Mouse (Mus musculus) T-helper 17 cell (primary cell): ENCODE measurements at regions not wholly inside any gene's neighbourhood (a gene's known extent, or its start where the extent isn't known, plus 50 kb on each side); places are given as distances from the start of the nearest gene placed in this dataset.

Experiments used
- in situ Hi-C, 2 experiments: fragments of 300-600 bp; cut with MboI, MseI; formaldehyde crosslinking; loops; 1 replicate in 1 of 2; 2 replicates in 1 of 2; pipeline ENCODE4 v1.15.1; 2025; ENCODE audit warnings: high pct_unique_total_duplicates in 2 of 2

DNA sequence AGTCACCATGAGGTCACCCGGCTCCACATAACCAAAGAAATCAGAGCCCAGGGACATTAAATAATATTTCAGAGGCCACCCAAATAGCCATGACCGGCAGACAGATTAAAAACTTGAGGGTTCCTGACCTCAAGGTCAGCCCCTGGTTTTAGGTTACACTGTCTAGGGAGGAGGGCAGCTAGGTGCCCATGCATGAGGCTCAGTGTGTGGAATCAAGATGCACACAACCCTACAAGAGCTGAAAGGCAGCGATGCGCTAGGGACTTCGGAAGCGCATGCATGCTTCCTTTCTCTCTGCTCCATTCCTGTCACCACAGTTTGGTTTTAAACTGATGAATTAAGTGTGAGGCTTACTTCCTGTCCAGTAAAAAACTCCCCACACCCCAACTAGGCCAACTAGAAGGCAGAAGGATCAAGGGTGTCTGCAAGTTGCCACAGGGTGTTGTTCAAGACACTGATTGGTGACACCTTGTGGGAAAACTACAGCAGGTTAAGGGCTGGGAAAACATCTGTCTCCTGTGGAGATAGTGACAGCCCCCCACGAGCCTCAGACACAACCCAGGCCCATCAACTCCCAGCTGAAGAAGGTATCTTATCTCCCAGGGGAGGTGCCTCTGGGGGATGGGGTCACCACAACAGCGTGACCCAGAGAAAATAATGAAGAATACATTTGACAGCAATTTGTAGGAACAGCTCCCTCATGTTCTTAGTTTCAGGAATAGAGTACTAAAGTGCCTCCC is 127.2 kb upstream of the Gdnf start:
- in situ Hi-C loops, result no loop called here

GRCm38 (mm10) chr15:7691251-7691650 is 119.4 kb upstream of the Gdnf start:
- in situ Hi-C loops, result no loop called here

DNA sequence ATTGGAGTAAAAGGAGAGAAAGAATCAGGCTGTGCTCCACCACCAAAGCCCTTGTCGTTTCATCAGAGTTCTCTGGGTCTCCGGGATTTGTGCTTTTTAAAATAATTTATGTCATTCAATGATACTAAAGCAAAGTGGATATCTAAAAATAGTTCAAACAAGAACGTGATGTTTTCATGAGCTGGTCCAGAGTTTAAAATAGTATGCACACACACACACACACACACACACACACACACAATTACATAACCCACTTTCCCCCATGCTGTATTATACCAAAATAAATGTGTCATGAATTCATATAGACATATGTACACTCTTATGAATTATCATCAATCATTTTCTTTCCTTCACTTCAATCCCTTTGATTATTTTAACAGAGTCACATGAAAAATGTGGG is 118.5 kb upstream of the Gdnf start:
- in situ Hi-C loops, result no loop called here

DNA sequence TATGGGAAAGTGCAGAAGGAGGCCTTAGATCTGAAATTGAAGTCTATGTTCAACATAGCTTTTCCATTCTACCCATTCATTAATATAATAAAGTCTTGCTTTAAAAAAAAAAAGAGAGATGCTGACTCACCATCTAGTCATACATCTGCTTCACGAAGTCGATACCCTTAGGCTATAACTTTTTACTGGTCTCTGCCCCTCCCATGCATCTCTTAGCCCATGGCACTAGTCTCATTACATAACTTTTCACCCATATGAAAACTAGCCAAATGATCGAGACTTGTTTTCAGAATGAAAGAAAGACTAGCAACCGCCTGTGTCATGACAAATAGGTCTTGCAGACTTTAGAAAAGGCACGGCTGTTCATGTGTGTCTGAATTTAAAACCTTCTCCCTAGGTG is 116.6 kb upstream of the Gdnf start:
- in situ Hi-C loops, result no loop called here

- in situ Hi-C loops, result no loop called here
These were observed 112.9 kb upstream of the Gdnf start for GRCm38 (mm10) chr15:7697724-7698123.

DNA sequence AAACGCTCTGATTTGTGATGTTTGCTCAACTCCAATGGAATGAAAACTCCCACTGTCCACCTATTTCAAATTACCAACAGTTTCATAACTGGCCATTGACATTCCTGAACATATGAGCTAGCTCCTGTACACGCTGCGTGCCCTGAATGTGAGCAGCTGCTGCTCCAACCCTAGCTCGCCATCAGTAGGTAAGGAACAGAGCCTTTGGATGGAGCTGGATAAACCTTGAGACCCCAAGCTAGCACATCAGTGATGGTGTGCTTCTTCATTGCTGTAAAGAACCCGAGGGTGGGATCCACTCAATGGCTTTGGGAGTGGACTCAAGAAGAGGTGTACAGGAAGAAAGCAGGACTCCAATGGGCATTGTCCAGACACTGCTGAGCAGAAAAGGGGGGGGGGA is 101.8 kb upstream of the Gdnf start:
- in situ Hi-C loops, result no loop called here

DNA sequence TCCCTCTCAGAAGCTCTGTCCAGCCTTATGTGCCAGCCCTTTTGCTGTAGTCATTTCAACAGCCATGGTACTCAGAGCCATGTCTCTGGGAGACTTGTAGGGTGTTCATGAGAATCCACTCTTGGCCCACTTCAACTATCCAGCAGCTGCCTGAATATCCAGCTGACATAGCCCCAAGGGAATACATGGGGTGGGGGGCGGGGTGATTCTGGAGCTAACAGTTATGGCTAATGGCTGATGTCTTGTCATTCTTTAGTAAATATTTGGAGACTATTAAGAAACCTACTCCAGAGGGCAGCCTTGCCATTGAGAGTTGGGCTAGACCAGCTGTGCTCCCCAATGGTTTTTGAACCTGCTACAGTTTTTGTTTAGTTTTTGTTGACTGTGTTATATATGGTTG is 96.0 kb upstream of the Gdnf start:
- in situ Hi-C loops, result no loop called here

DNA sequence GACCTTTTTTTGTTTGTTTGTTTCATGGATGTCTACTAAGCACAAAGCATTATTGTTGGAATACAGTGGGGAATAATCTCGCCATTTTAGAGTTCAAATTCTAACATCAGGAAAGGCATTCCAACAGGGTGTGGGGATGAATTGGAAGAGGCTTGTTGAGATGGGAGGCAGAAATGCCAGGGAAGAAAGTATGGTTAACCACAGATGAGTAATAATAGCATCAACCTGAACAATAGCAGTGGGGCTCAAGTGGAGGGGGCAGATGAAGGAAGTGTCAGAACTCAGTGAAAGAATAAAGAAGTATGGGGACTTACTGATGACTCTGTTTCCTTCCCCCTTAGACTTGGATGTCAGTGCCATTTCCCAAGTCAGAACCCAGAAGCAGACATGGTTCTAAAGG is 94.5 kb upstream of the Gdnf start:
- in situ Hi-C loops, result no loop called here

GRCm38 (mm10) chr15:7723202-7723721 is 87.4 kb upstream of the Gdnf start:
- in situ Hi-C loops, result no loop called here

- in situ Hi-C loops, result no loop called here
These were observed 86.9 kb upstream of the Gdnf start for GRCm38 (mm10) chr15:7723770-7724169.

DNA sequence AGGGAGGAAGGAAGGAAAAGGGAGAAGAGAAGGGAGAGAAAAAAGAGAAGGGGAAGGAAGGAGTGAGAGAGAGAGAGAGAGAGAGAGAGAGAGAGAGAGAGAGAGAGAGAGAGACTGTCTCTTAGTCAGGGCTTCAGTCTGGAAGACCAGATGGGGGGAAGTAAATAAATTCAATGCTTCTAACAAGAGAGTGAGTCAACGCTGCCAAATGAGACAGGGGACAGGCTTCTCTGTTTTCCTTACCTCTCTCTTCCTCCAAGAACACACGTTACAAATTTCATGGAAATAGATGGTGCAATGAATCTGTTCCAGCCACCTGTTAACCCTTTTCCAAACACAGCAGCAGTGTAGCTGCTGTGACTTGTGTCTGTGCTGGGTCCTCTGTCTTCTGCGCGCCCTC is 85.1 kb upstream of the Gdnf start:
- in situ Hi-C loops, result no loop called here

GRCm38 (mm10) chr15:7747586-7747985 is 63.1 kb upstream of the Gdnf start:
- in situ Hi-C loops, result no loop called here

DNA sequence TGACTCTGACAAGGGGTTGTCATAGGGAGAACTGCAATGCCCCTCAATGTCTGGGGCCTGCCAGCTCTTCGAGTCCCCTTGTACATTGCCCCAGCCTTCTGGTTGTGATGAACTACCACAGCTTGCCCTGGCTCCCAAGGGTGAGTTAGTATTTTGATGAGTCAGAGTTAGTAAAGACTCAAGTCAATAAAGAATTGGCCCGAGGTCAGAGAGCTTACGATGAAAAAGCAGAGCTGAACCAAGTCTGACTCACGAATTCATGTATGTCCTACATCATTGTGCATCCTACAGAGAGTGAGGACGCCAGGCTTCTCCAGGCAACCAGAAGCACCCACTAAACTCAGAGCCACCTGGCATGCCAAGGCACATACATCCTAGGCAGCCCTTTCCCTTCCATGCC is 60.2 kb upstream of the Gdnf start:
- in situ Hi-C loops, result no loop called here
